ENCODE assay signal across 19 mouse cellular contexts in the genomic region with DNA sequence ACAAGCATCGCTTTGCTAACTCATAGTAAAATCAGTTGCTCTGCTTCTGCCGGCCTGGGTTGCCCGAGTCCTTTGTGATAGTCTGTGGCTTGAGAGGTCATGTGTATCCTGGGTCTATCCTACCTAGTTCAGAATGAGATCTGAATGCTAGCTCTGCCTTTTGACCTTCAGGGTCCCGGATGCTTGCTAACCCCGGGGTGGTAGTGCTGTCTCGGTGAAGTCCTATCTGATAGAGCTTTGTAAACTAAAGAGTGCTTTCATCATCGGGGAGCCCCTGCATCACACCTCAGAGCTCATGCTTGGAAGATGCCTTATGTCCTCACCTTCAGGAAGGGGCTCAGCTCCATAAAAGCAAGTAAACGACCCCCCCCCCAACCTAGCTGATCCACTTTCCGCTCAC. TPM values are rescaled to one million over a fixed set of nuclear protein-coding genes. Genes with fewer than 3 reads are reported as not detected.
DNase-seq lines count a peak whose midpoint lies in the region; ATAC-seq and TF ChIP-seq lines count a peak whose summit lies in the region.
"Had no signal": no experiment of that assay in that cellular context is flagged by ENCODE, and none has a peak within 500 bp of the region (broad histone marks: within the 10 kb centered on the region; RNA-seq: fewer than 3 reads in every experiment).

No protein-coding gene starts in this region.

- no peaks in the 10 kb centered on the region for H3K27me3 ChIP-seq in heart, embryonic 14.5 days (ENCODE audit: control insufficient read depth, insufficient read depth, low read length)
- H3K27me3 ChIP-seq in lung, postnatal 0 days (replicated peaks; ENCODE audit: insufficient read depth, low read length) = no peaks in the 10 kb centered on the region
- no peaks in the 10 kb centered on the region for H3K27me3 ChIP-seq in intestine, postnatal 0 days (replicated peaks; ENCODE audit: control insufficient read depth, insufficient read depth, low read length)
- H3K27me3 ChIP-seq: embryonic facial prominence, embryonic 13.5 days; neural tube, embryonic 13.5 days had no signal

- no peak for DNase-seq in heart, adult 11 months
- no peak for DNase-seq in lung, postnatal 0 days (ENCODE audit: low spot score)
- no peak for DNase-seq in lung, postnatal 4 days
- DNase-seq in T-cell, adult 2 months (ENCODE audit: low spot score) = peak; percentile 27
- no peak for DNase-seq in left cerebral cortex, postnatal 36 days (ENCODE audit: low spot score in 2 of 2)
- DNase-seq: adrenal gland, adult 2 months; cerebellum, adult 9-11 months; gastrocnemius, postnatal 10 days; kidney, postnatal 25 days; lung, postnatal 14 days; right cerebral cortex, postnatal 14 days had no signal

- intact Hi-C loops in left cerebral cortex, postnatal 36 days (cut with DNase I) = no loop called here

- H3K9ac ChIP-seq in heart, embryonic 14.5 days (ENCODE audit: low read length) = peak overlapping the region; percentile 55
- no peak overlapping the region for H3K9ac ChIP-seq in lung, postnatal 0 days (replicated peaks; ENCODE audit: low read depth)
- H3K9ac ChIP-seq in intestine, postnatal 0 days (ENCODE audit: low read depth, low read length) = no peak overlapping the region
- H3K9ac ChIP-seq: embryonic facial prominence, embryonic 13.5 days; limb, embryonic 13.5 days; liver, embryonic 14.5 days; neural tube, embryonic 13.5 days had no signal

- peaks cover under 1% of the 10 kb centered on the region; the same call in 1 of the 2 replicates for H3K9me3 ChIP-seq in heart, embryonic 14.5 days (ENCODE audit: control insufficient read depth, low read length)
- H3K9me3 ChIP-seq in lung, postnatal 0 days (ENCODE audit: low read length) = no peaks in the 10 kb centered on the region
- H3K9me3 ChIP-seq in intestine, postnatal 0 days (ENCODE audit: control insufficient read depth) = no peaks in the 10 kb centered on the region

- no peak for TF ChIP-seq CTCF in lung, postnatal 0 days (IDR thresholded peaks at IDR 0.05)
- TF ChIP-seq CTCF in intestine, postnatal 0 days (IDR thresholded peaks at IDR 0.05; ENCODE audit: low read depth) = no peak

- 36% methylated on average over 9 of the region's 9 CpGs for WGBS in heart, embryonic 14.5 days
- WGBS in lung, postnatal 0 days = 70% methylated on average over 9 of the region's 9 CpGs
- 56% methylated on average over 9 of the region's 9 CpGs for WGBS in intestine, postnatal 0 days

- peaks cover 47 to 89% of the 10 kb centered on the region in 2 experiments for H3K4me1 ChIP-seq in heart, embryonic 14.5 days (ENCODE audit: control insufficient read depth in 2 of 2, insufficient read depth in 2 of 2, low read length in 2 of 2)
- 0 out of 2 replicates have a peak, but pooled peaks cover 11% of the 10 kb centered on the region for H3K4me1 ChIP-seq in lung, postnatal 0 days (ENCODE audit: insufficient read depth, low read depth, low read length)
- peaks cover 41% of the 10 kb centered on the region for H3K4me1 ChIP-seq in intestine, postnatal 0 days (replicated peaks; ENCODE audit: control insufficient read depth, insufficient read depth, low read length)

- H3K4me3 ChIP-seq in heart, embryonic 14.5 days (ENCODE audit: control insufficient read depth in 1 of 2, insufficient read depth in 1 of 2, low read depth in 1 of 2, low read length in 2 of 2) = no peak overlapping the region
- H3K4me3 ChIP-seq in lung, postnatal 0 days (ENCODE audit: low read depth, low read length) = no peak overlapping the region
- H3K4me3 ChIP-seq in intestine, postnatal 0 days (ENCODE audit: low read depth, low read length) = no peak overlapping the region
- H3K4me3 ChIP-seq: embryonic facial prominence, embryonic 13.5 days; hindbrain, embryonic 10.5 days; limb, embryonic 13.5 days; neural tube, embryonic 13.5 days had no signal

- no peak for ATAC-seq in heart, embryonic 14.5 days (ENCODE audit: insufficient number of reproducible peaks, insufficient read depth, low FRiP score, low read depth)
- ATAC-seq in lung, postnatal 0 days = no peak
- no peak for ATAC-seq in intestine, postnatal 0 days

- TF ChIP-seq EP300 in lung, postnatal 0 days (IDR thresholded peaks at IDR 0.05) = no peak

- H3K4me2 ChIP-seq in heart, embryonic 14.5 days (ENCODE audit: low read length) = peak overlapping the region; percentile 30
- H3K4me2 ChIP-seq in lung, postnatal 0 days (replicated peaks; ENCODE audit: low read depth, low read length) = no peak overlapping the region
- H3K4me2 ChIP-seq in intestine, postnatal 0 days (replicated peaks; ENCODE audit: low read depth) = no peak overlapping the region
- H3K4me2 ChIP-seq: embryonic facial prominence, embryonic 13.5 days; limb, embryonic 13.5 days; neural tube, embryonic 13.5 days had no signal

- peak overlapping the region; percentile 81 for H3K27ac ChIP-seq in heart, embryonic 14.5 days (replicated peaks in 1 of 2; ENCODE audit: control insufficient read depth in 1 of 2, insufficient read depth in 1 of 2, low read depth in 2 of 2, low read length in 2 of 2)
- peak overlapping the region; percentile 6; the same call in 1 of the 2 replicates for H3K27ac ChIP-seq in lung, postnatal 0 days (ENCODE audit: low read length)
- H3K27ac ChIP-seq in intestine, postnatal 0 days (ENCODE audit: low read depth, low read length) = peak overlapping the region; percentile 75; the same call in 1 of the 2 replicates
- H3K27ac ChIP-seq: hindbrain, embryonic 10.5 days; limb, embryonic 13.5 days; liver, embryonic 14.5 days; neural tube, embryonic 13.5 days had no signal

- H3K36me3 ChIP-seq in heart, embryonic 14.5 days (ENCODE audit: control insufficient read depth, insufficient read depth, low read length) = peaks cover 97% of the 10 kb centered on the region
- 0 out of 2 replicates have a peak, but pooled peaks cover 4% of the 10 kb centered on the region for H3K36me3 ChIP-seq in lung, postnatal 0 days (ENCODE audit: insufficient read depth, low read length)
- H3K36me3 ChIP-seq in intestine, postnatal 0 days (ENCODE audit: control insufficient read depth, insufficient read depth) = peaks cover 29% of the 10 kb centered on the region

RNA-seq across cellular contexts. Expression of a gene that starts 19.1 kb away (rescaled TPM):
- polyA plus RNA-seq in heart, embryonic 14.5 days (2014; fragmentation: Nextera tagmentation; extraction: Ambion mirVana) = 28.8 and 36.2 TPM in 2 replicates
- polyA plus RNA-seq in lung, postnatal 0 days (2015; fragmentation: Nextera tagmentation; extraction: Ambion mirVana) = 16.2 and 19.2 TPM in 2 replicates
- 11.1 and 11.3 TPM in 2 replicates for polyA plus RNA-seq in intestine, postnatal 0 days (2015; fragmentation: Nextera tagmentation; extraction: Ambion mirVana)
- 10 to 100 TPM; 37.9 to 39.1 TPM for total RNA-seq in left cerebral cortex, postnatal 36 days (2021)
- total RNA-seq: MEL had no signal

Comparison
In these comparisons a context has a peak if more than half of its experiments do, and no peak if none do; other contexts are left out.
1. H3K27ac ChIP-seq: peak in every context shown above with its lines; median percentile 81 in heart, embryonic 14.5 days; 75 in intestine, postnatal 0 days; 6 in lung, postnatal 0 days.